ENCODE assay signal across 8 mouse cellular contexts in the genomic region with DNA sequence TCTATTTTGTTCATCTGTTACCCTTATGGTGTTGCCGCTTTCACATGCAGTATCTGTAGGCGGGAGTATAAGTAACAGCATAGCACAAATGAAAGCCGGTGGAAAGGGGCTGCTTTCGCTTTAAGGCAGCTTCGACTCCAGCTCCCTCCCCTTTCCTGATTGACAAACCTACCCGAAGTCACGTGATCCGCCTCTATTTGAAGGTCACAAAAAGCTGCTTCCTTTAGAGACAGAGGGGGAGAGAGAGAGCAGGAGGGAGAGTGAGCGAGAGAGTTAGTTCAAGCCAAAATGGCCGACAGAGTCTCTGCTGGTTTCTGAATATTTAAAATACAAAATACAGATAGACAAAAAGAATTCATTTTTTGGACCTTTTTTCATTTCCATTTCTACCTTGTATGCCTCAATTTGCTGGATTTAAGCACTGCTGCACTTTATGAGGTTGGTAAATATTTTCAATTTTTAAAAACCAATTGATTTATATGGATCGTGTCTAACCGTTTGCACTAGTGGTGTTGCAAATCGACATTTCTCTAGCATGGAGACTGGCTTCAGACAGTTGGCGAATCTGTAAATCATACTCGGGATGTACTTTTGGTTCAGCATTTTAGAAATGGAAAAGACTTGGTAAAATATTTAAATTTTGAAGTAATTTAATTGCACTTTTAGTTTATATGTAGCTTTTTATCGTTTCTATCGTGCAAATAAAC.
A peak's percentile ranks its signal among the peaks of the same experiment; 100 is the strongest.
DNase-seq lines count a peak whose midpoint lies in the region; ATAC-seq and TF ChIP-seq lines count a peak whose summit lies in the region.

No protein-coding gene starts in this region.

- WGBS in forebrain, embryonic 16.5 days, result under 1% methylated on average over 17 of the region's 17 CpGs
- WGBS in lung, embryonic 14.5 days, result under 1% methylated on average over 17 of the region's 17 CpGs
- under 1% methylated on average over 17 of the region's 17 CpGs for WGBS in olfactory bulb, adult 2 months
- under 1% methylated on average over 17 of the region's 17 CpGs for WGBS in thymus, adult 2 months

- peak overlapping the region; percentile 72 for H3K4me2 ChIP-seq in forebrain, embryonic 16.5 days (ENCODE audit: low read length)
- peak overlapping the region; percentile 69 for H3K4me2 ChIP-seq in lung, embryonic 14.5 days

- peak; percentile 55; the same call in 1 of the 2 replicates for TF ChIP-seq POLR2A in olfactory bulb, adult 2 months (IDR thresholded peaks at IDR 0.05; ENCODE audit: insufficient read depth, low read depth, low read length)
- TF ChIP-seq POLR2A in thymus, adult 2 months (IDR thresholded peaks at IDR 0.05; ENCODE audit: control insufficient read depth, extremely low read depth, insufficient read depth, low read length, poor library complexity), result peak; percentile 87

- no peak for TF ChIP-seq CTCF in G1E (IDR thresholded peaks at IDR 0.05; ENCODE audit: low read depth, low read length)
- TF ChIP-seq CTCF in layer of hippocampus, adult 2 months (conservative IDR thresholded peaks at IDR 0.05), result peak; percentile 37
- TF ChIP-seq CTCF in lung, embryonic 14.5 days (IDR thresholded peaks at IDR 0.05; ENCODE audit: low read depth), result peak; percentile 40; the same call in 1 of the 2 replicates
- no peak for TF ChIP-seq CTCF in olfactory bulb, adult 2 months (IDR thresholded peaks at IDR 0.05; ENCODE audit: insufficient read depth, low read depth, low read length)
- TF ChIP-seq CTCF in thymus, adult 2 months (IDR thresholded peaks at IDR 0.05; ENCODE audit: borderline replicate concordance, control insufficient read depth, extremely low read depth, insufficient read depth, low read length, poor library complexity), result no peak

- H3K27me3 ChIP-seq in G1E (ENCODE audit: insufficient read depth, low read length), result no peaks in the 10 kb centered on the region
- no peaks in the 10 kb centered on the region for H3K27me3 ChIP-seq in forebrain, embryonic 16.5 days (replicated peaks; ENCODE audit: control insufficient read depth, insufficient read depth, low read length)
- no peaks in the 10 kb centered on the region for H3K27me3 ChIP-seq in lung, embryonic 14.5 days (ENCODE audit: insufficient read depth, low read length)
- no peaks in the 10 kb centered on the region for H3K27me3 ChIP-seq in thymus, adult 2 months (ENCODE audit: control insufficient read depth, insufficient read depth, low read length)

- DNase-seq in G1E (ENCODE audit: low spot score), result peak; percentile 75
- DNase-seq in cerebellum, adult 18-20 months, result peak; percentile 89 to 96
- peak; percentile 81 to 84 for DNase-seq in heart, postnatal 36 days
- peak; percentile 93 to 97 for DNase-seq in layer of hippocampus, adult 2 months (ENCODE audit: low spot score in 2 of 2)
- DNase-seq in lung, embryonic 14.5 days, result peak; percentile 99
- DNase-seq in thymus, adult 2 months, result peak; percentile 93

- peaks cover 39% of the 10 kb centered on the region for H3K4me1 ChIP-seq in G1E (ENCODE audit: insufficient read depth, low read depth, low read length)
- peaks cover 28% of the 10 kb centered on the region for H3K4me1 ChIP-seq in forebrain, embryonic 16.5 days (replicated peaks; ENCODE audit: control insufficient read depth, insufficient read depth, low read length)
- peaks cover 7% of the 10 kb centered on the region; the same call in 1 of the 2 replicates for H3K4me1 ChIP-seq in lung, embryonic 14.5 days (ENCODE audit: insufficient read depth)
- peaks cover 10% of the 10 kb centered on the region for H3K4me1 ChIP-seq in olfactory bulb, adult 2 months (ENCODE audit: control insufficient read depth, insufficient read depth, low read length)
- peaks cover 22% of the 10 kb centered on the region for H3K4me1 ChIP-seq in thymus, adult 2 months (replicated peaks; ENCODE audit: control insufficient read depth, insufficient read depth, low read length)

- peak overlapping the region; percentile 68 for H3K4me3 ChIP-seq in G1E (ENCODE audit: low read depth, low read length)
- peak overlapping the region; percentile 49 for H3K4me3 ChIP-seq in forebrain, embryonic 16.5 days (replicated peaks; ENCODE audit: low read length)
- peak overlapping the region; percentile 92 for H3K4me3 ChIP-seq in layer of hippocampus, adult 2 months
- peak overlapping the region; percentile 54 for H3K4me3 ChIP-seq in lung, embryonic 14.5 days (ENCODE audit: low read depth, low read length)
- H3K4me3 ChIP-seq in olfactory bulb, adult 2 months (ENCODE audit: insufficient read depth, low read depth, low read length), result peak overlapping the region; percentile 12; the same call in 1 of the 2 replicates
- 0 out of 2 replicates have a peak overlapping the region, but pooled peaks have one; percentile 1 for H3K4me3 ChIP-seq in thymus, adult 2 months (ENCODE audit: control insufficient read depth, insufficient read depth, low read length)

- peak; percentile 75 for ATAC-seq in G1E (ENCODE audit: extremely low read depth, insufficient number of reproducible peaks, low FRiP score, poor library complexity, severe bottlenecking)
- ATAC-seq in forebrain, embryonic 16.5 days, result peak; percentile 94
- ATAC-seq in lung, embryonic 14.5 days (ENCODE audit: insufficient read depth), result peak; percentile 85

- intact Hi-C loops in heart, postnatal 36 days (cut with DNase I), result loop anchor here (2.0 to 5.0 kb wide), 3 partner anchors 54 to 92 kb away; no protein-coding TSS in a partner anchor

- H3K9ac ChIP-seq in forebrain, embryonic 16.5 days (replicated peaks; ENCODE audit: low read depth, low read length), result peak overlapping the region; percentile 69
- peak overlapping the region; percentile 82 for H3K9ac ChIP-seq in lung, embryonic 14.5 days

- peak overlapping the region; percentile 95 for H3K27ac ChIP-seq in forebrain, embryonic 16.5 days (ENCODE audit: low read length)
- H3K27ac ChIP-seq in layer of hippocampus, adult 2 months, result peak overlapping the region; percentile 97
- H3K27ac ChIP-seq in lung, embryonic 14.5 days (ENCODE audit: low read depth), result peak overlapping the region; percentile 93
- peak overlapping the region; percentile 81 for H3K27ac ChIP-seq in olfactory bulb, adult 2 months (ENCODE audit: insufficient read depth, low read depth, low read length)
- H3K27ac ChIP-seq in thymus, adult 2 months (ENCODE audit: control insufficient read depth, insufficient read depth, low read length), result peak overlapping the region; percentile 92; the same call in 1 of the 2 replicates

- peaks cover 4% of the 10 kb centered on the region for H3K36me3 ChIP-seq in G1E (replicated peaks)
- no peaks in the 10 kb centered on the region for H3K36me3 ChIP-seq in forebrain, embryonic 16.5 days (ENCODE audit: control insufficient read depth, insufficient read depth)
- H3K36me3 ChIP-seq in lung, embryonic 14.5 days (ENCODE audit: insufficient read depth), result no peaks in the 10 kb centered on the region
- H3K36me3 ChIP-seq in thymus, adult 2 months (ENCODE audit: control insufficient read depth, insufficient read depth, low read length), result no peaks in the 10 kb centered on the region

- H3K9me3 ChIP-seq in G1E (replicated peaks), result no peaks in the 10 kb centered on the region
- no peaks in the 10 kb centered on the region for H3K9me3 ChIP-seq in forebrain, embryonic 16.5 days (ENCODE audit: control insufficient read depth, low read length)
- no peaks in the 10 kb centered on the region for H3K9me3 ChIP-seq in lung, embryonic 14.5 days (ENCODE audit: low read depth, low read length)

Comparison
In these comparisons a context has a peak if more than half of its experiments do, and no peak if none do; other contexts are left out.
1. Peak in every context shown above with its lines: DNase-seq, ATAC-seq, H3K4me3 ChIP-seq and H3K27ac ChIP-seq.
2. H3K4me3 ChIP-seq: peak in every context shown above with its lines; median percentile 92 in layer of hippocampus, adult 2 months; 68 in G1E; 54 in lung, embryonic 14.5 days; 49 in forebrain, embryonic 16.5 days; 12 in olfactory bulb, adult 2 months; 1 in thymus, adult 2 months.
3. CTCF ChIP-seq: peak in layer of hippocampus, adult 2 months (single experiment) and lung, embryonic 14.5 days (single experiment); none in G1E (single experiment), olfactory bulb, adult 2 months (single experiment) and thymus, adult 2 months (single experiment).